Mouse (Mus musculus): ENCODE results near the gene Dgkg. TPM values are rescaled to one million over a fixed set of nuclear protein-coding genes. Genes with fewer than 3 reads are reported as not detected.

Gene Dgkg
- polyA plus RNA-seq, 2 experiments = 0.28 to 0.46 TPM

- Histone ChIP-seq H3K27ac (no peak overlapping the region), H3K36me3 (replicated peaks; ENCODE audit: control insufficient read depth, insufficient read depth, low read depth) (no peaks in the 10 kb centered on the region), H3K27me3 (ENCODE audit: control insufficient read depth, insufficient read depth, low read length) (no peaks in the 10 kb centered on the region), H3K9ac (replicated peaks) (no peak overlapping the region), H3K4me2 (ENCODE audit: low read depth) (no peak overlapping the region), H3K9me3 (ENCODE audit: control insufficient read depth, low read length) (no peaks in the 10 kb centered on the region), H3K4me1 (replicated peaks; ENCODE audit: control insufficient read depth in 2 of 2, insufficient read depth in 2 of 2, low read length in 1 of 2) (no peaks in the 10 kb centered on the region), H3K4me3 (ENCODE audit: insufficient read depth in 1 of 2, low read depth in 2 of 2, low read length in 2 of 2) (no peak overlapping the region)
- TF ChIP-seq CTCF (IDR thresholded peaks at IDR 0.05; ENCODE audit: low read depth) (no peak), EP300 (IDR thresholded peaks at IDR 0.05; ENCODE audit: low read depth) (no peak)
- ATAC-seq (ENCODE audit: insufficient read depth) (no peak), DNase-seq (ENCODE audit: low read depth in 3 of 3, low spot score in 3 of 3) (no peak)
- 68% methylated on average over 9 of the region's 9 CpGs for WGBS (ENCODE audit: insufficient replicate concordance)
Observed at GRCm38 (mm10) chr16:22602399-22602798, 54.6 kb downstream of the Dgkg start.

- no peak overlapping the region for H3K4me3 ChIP-seq (ENCODE audit: insufficient read depth in 1 of 2, low read depth in 2 of 2, low read length in 2 of 2)
- DNase-seq (ENCODE audit: low read depth in 3 of 3, low spot score in 3 of 3) = no peak
- H3K4me1 ChIP-seq (replicated peaks; ENCODE audit: control insufficient read depth in 2 of 2, insufficient read depth in 2 of 2, low read length in 1 of 2) = no peaks in the 10 kb centered on the region
- TF ChIP-seq CTCF (IDR thresholded peaks at IDR 0.05; ENCODE audit: low read depth) (no peak), EP300 (IDR thresholded peaks at IDR 0.05; ENCODE audit: low read depth) (no peak)
- no peak overlapping the region for H3K27ac ChIP-seq
- no peak overlapping the region for H3K9ac ChIP-seq (replicated peaks)
- no peaks in the 10 kb centered on the region for H3K36me3 ChIP-seq (replicated peaks; ENCODE audit: control insufficient read depth, insufficient read depth, low read depth)
- no peak for ATAC-seq (ENCODE audit: insufficient read depth)
- no peaks in the 10 kb centered on the region for H3K27me3 ChIP-seq (ENCODE audit: control insufficient read depth, insufficient read depth, low read length)
- H3K4me2 ChIP-seq (ENCODE audit: low read depth) = no peak overlapping the region
- 50% methylated on average over 3 of the region's 3 CpGs for WGBS (ENCODE audit: insufficient replicate concordance)
- H3K9me3 ChIP-seq (ENCODE audit: control insufficient read depth, low read length) = no peaks in the 10 kb centered on the region
Observed at GRCm38 (mm10) chr16:22601756-22602155, 55.3 kb downstream of the Dgkg start.

- no peak for ATAC-seq (ENCODE audit: insufficient read depth)
- H3K4me1 ChIP-seq (replicated peaks; ENCODE audit: control insufficient read depth in 2 of 2, insufficient read depth in 2 of 2, low read length in 1 of 2) = no peaks in the 10 kb centered on the region
- no peak overlapping the region for H3K4me2 ChIP-seq (ENCODE audit: low read depth)
- no peak overlapping the region for H3K4me3 ChIP-seq (ENCODE audit: insufficient read depth in 1 of 2, low read depth in 2 of 2, low read length in 2 of 2)
- no peaks in the 10 kb centered on the region for H3K27me3 ChIP-seq (ENCODE audit: control insufficient read depth, insufficient read depth, low read length)
- WGBS (ENCODE audit: insufficient replicate concordance) = 60% methylated on average over 4 of the region's 4 CpGs
- no peaks in the 10 kb centered on the region for H3K36me3 ChIP-seq (replicated peaks; ENCODE audit: control insufficient read depth, insufficient read depth, low read depth)
- H3K27ac ChIP-seq = no peak overlapping the region
- H3K9me3 ChIP-seq (ENCODE audit: control insufficient read depth, low read length) = no peaks in the 10 kb centered on the region
- no peak overlapping the region for H3K9ac ChIP-seq (replicated peaks)
- TF ChIP-seq EP300 (IDR thresholded peaks at IDR 0.05; ENCODE audit: low read depth) (no peak), CTCF (IDR thresholded peaks at IDR 0.05; ENCODE audit: low read depth) (no peak)
- DNase-seq (ENCODE audit: low read depth in 3 of 3, low spot score in 3 of 3) = no peak
Observed at GRCm38 (mm10) chr16:22600108-22600699, 56.8 kb downstream of the Dgkg start.

- Histone ChIP-seq H3K9me3 (ENCODE audit: control insufficient read depth, low read length) (no peaks in the 10 kb centered on the region), H3K27ac (no peak overlapping the region), H3K4me2 (ENCODE audit: low read depth) (no peak overlapping the region), H3K27me3 (ENCODE audit: control insufficient read depth, insufficient read depth, low read length) (no peaks in the 10 kb centered on the region), H3K4me3 (ENCODE audit: insufficient read depth in 1 of 2, low read depth in 2 of 2, low read length in 2 of 2) (no peak overlapping the region), H3K9ac (replicated peaks) (no peak overlapping the region), H3K4me1 (replicated peaks; ENCODE audit: control insufficient read depth in 2 of 2, insufficient read depth in 2 of 2, low read length in 1 of 2) (no peaks in the 10 kb centered on the region), H3K36me3 (replicated peaks; ENCODE audit: control insufficient read depth, insufficient read depth, low read depth) (no peaks in the 10 kb centered on the region)
- DNase-seq (ENCODE audit: low read depth in 3 of 3, low spot score in 3 of 3) (no peak), ATAC-seq (ENCODE audit: insufficient read depth) (no peak)
- TF ChIP-seq CTCF (IDR thresholded peaks at IDR 0.05; ENCODE audit: low read depth) = no peak
- TF ChIP-seq EP300 (IDR thresholded peaks at IDR 0.05; ENCODE audit: low read depth) = no peak
- 47% methylated on average over 6 of the region's 6 CpGs for WGBS (ENCODE audit: insufficient replicate concordance)
Observed at GRCm38 (mm10) chr16:22598741-22599140, 58.3 kb downstream of the Dgkg start.

GRCm38 (mm10) chr16:22596394-22596793, 60.6 kb downstream of the Dgkg start:
- DNase-seq (ENCODE audit: low read depth in 3 of 3, low spot score in 3 of 3) (no peak), ATAC-seq (ENCODE audit: insufficient read depth) (no peak)
- no peak overlapping the region for H3K4me2 ChIP-seq (ENCODE audit: low read depth)
- no peak for TF ChIP-seq CTCF (IDR thresholded peaks at IDR 0.05; ENCODE audit: low read depth)
- no peak for TF ChIP-seq EP300 (IDR thresholded peaks at IDR 0.05; ENCODE audit: low read depth)
- no peaks in the 10 kb centered on the region for H3K4me1 ChIP-seq (replicated peaks; ENCODE audit: control insufficient read depth in 2 of 2, insufficient read depth in 2 of 2, low read length in 1 of 2)
- no peak overlapping the region for H3K9ac ChIP-seq (replicated peaks)
- H3K4me3 ChIP-seq (ENCODE audit: insufficient read depth in 1 of 2, low read depth in 2 of 2, low read length in 2 of 2) = no peak overlapping the region
- H3K27me3 ChIP-seq (ENCODE audit: control insufficient read depth, insufficient read depth, low read length) = no peaks in the 10 kb centered on the region
- H3K9me3 ChIP-seq (ENCODE audit: control insufficient read depth, low read length) = no peaks in the 10 kb centered on the region
- no peaks in the 10 kb centered on the region for H3K36me3 ChIP-seq (replicated peaks; ENCODE audit: control insufficient read depth, insufficient read depth, low read depth)
- H3K27ac ChIP-seq = no peak overlapping the region
- whole genome bisulfite sequencing (ENCODE audit: insufficient replicate concordance) = 55% methylated on average over 1 of the region's 1 CpGs
